Mouse (Mus musculus): Measurements from ENCODE around the gene Atp8b4. TPM values are rescaled to one million over a fixed set of nuclear protein-coding genes. Genes with fewer than 3 reads are reported as not detected.

Atp8b4 gene
- total and polyA plus RNA-seq, 2 experiments from 2014 or later: 0.10 TPM; not detected in 1

DNA sequence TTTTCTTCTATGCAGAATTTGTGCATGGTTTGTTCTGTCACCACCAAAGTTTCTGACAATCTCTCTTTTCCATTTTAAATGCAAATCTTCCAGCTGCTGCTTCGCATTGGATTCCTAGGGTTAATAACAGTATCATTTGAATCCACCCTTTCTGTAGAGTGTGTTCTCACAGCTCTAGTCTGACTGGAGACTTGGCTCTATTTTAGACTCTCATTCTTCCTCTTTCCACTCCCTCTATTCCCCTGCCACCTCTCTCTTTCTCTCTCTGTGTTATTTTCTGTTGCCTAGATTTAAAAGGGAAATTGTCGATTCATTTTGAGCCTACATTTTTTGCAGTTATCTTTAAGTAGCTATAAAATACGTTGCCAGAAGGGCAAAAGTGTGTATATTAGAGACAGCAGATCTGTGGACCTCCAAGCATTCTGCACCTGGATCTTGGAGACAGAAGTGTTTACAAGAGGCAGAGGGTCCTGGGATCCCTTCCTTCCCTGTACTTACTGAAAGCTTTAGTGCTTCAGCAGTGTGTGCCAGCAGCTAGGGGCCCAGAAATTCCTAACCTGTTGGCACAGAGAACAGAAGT is 225.6 kb downstream of the Atp8b4 start:
- WGBS: 80% methylated on average over 3 of the region's 3 CpGs
- H3K27me3 ChIP-seq (ENCODE audit: insufficient read depth, low read length): no peaks in the 10 kb centered on the region
- no peaks in the 10 kb centered on the region for H3K36me3 ChIP-seq (ENCODE audit: insufficient read depth, low read length)
- H3K9me3 ChIP-seq (ENCODE audit: low read length): no peaks in the 10 kb centered on the region
- no peak overlapping the region for H3K4me2 ChIP-seq (ENCODE audit: low read depth, low read length)
- TF ChIP-seq CTCF (IDR thresholded peaks at IDR 0.05; ENCODE audit: low read depth): no peak
- H3K4me3 ChIP-seq (ENCODE audit: low read length): no peak overlapping the region
- no peaks in the 10 kb centered on the region for H3K4me1 ChIP-seq (ENCODE audit: insufficient read depth, low read length)
- ATAC-seq (no peak), DNase-seq (ENCODE audit: low spot score) (no peak)
- H3K9ac ChIP-seq (replicated peaks; ENCODE audit: low read length): no peak overlapping the region
- no peak overlapping the region for H3K27ac ChIP-seq

GRCm38 (mm10) chr2:126274311-126274710 is 226.2 kb downstream of the Atp8b4 start:
- Histone ChIP-seq H3K36me3 (ENCODE audit: insufficient read depth, low read length) (no peaks in the 10 kb centered on the region), H3K4me2 (ENCODE audit: low read depth, low read length) (no peak overlapping the region), H3K4me1 (ENCODE audit: insufficient read depth, low read length) (no peaks in the 10 kb centered on the region), H3K27ac (no peak overlapping the region), H3K27me3 (ENCODE audit: insufficient read depth, low read length) (no peaks in the 10 kb centered on the region), H3K9ac (replicated peaks; ENCODE audit: low read length) (no peak overlapping the region), H3K4me3 (ENCODE audit: low read length) (no peak overlapping the region), H3K9me3 (ENCODE audit: low read length) (no peaks in the 10 kb centered on the region)
- DNase-seq (ENCODE audit: low spot score) (no peak), ATAC-seq (no peak)
- 86% methylated on average over 3 of the region's 3 CpGs for WGBS
- no peak for TF ChIP-seq CTCF (IDR thresholded peaks at IDR 0.05; ENCODE audit: low read depth)

Other genes starting within 250 kb of the Atp8b4 start
- gene Slc27a2, start 51.7 kb upstream of the Atp8b4 start, total RNA-seq (2014; rRNA removed): 6.4 and 9.8 TPM in 2 replicates
- 7.9 and 8.2 TPM in 2 replicates for gene Slc27a2, start 51.7 kb upstream of the Atp8b4 start, polyA plus RNA-seq (2015; fragmentation: Nextera tagmentation; extraction: Ambion mirVana)
- 0.86 and 1.2 TPM in 2 replicates for gene Hdc, start 118.6 kb upstream of the Atp8b4 start, total RNA-seq (2014; rRNA removed)
- gene Hdc, start 118.6 kb upstream of the Atp8b4 start, polyA plus RNA-seq (2015; fragmentation: Nextera tagmentation; extraction: Ambion mirVana): 2.3 TPM in 2 replicates
- 15.2 and 16.9 TPM in 2 replicates for gene Gabpb1, start 175.7 kb upstream of the Atp8b4 start, total RNA-seq (2014; rRNA removed)
- gene Gabpb1, start 175.7 kb upstream of the Atp8b4 start, polyA plus RNA-seq (2015; fragmentation: Nextera tagmentation; extraction: Ambion mirVana): 25.2 and 27.0 TPM in 2 replicates
- gene Usp8, start 206.7 kb upstream of the Atp8b4 start, total RNA-seq (2014; rRNA removed): 15.6 and 20.3 TPM in 2 replicates
- 20.9 and 22.3 TPM in 2 replicates for gene Usp8, start 206.7 kb upstream of the Atp8b4 start, polyA plus RNA-seq (2015; fragmentation: Nextera tagmentation; extraction: Ambion mirVana)

Data from hindbrain, postnatal 0 days (tissue).